Mouse (Mus musculus): Measurements from ENCODE around the gene Rab36. TPM values are rescaled to one million over a fixed set of nuclear protein-coding genes. Genes with fewer than 3 reads are reported as not detected.
A peak's percentile ranks its signal among the peaks of the same experiment; 100 is the strongest.

Gene Rab36
- polyA plus RNA-seq, 1 experiment from 2014 or later = 6.2 TPM

GRCm38 (mm10) chr10:75070281-75070976, 33.6 kb downstream of the Rab36 start:
- 80% methylated on average over 11 of the region's 11 CpGs for WGBS
- Histone ChIP-seq H3K36me3 (ENCODE audit: control insufficient read depth, insufficient read depth, low read length) (no peaks in the 10 kb centered on the region), H3K27me3 (ENCODE audit: control insufficient read depth, insufficient read depth, low read length) (no peaks in the 10 kb centered on the region), H3K4me2 (no peak overlapping the region), H3K4me3 (ENCODE audit: low read depth, low read length) (no peak overlapping the region), H3K4me1 (ENCODE audit: control insufficient read depth, insufficient read depth, low read length) (0 out of 2 replicates have a peak, but pooled peaks cover 4% of the 10 kb centered on the region), H3K9me3 (ENCODE audit: control insufficient read depth, low read length) (no peaks in the 10 kb centered on the region), H3K27ac (ENCODE audit: low read depth, low read length) (no peak overlapping the region), H3K9ac (ENCODE audit: low read length) (no peak overlapping the region)
- DNase-seq (ENCODE audit: low spot score, missing footprints) (no peak), ATAC-seq (ENCODE audit: low FRiP score) (no peak)

- DNase-seq (ENCODE audit: low spot score, missing footprints) (peak; percentile 35), ATAC-seq (ENCODE audit: low FRiP score) (no peak)
- Histone ChIP-seq H3K9ac (ENCODE audit: low read length) (no peak overlapping the region), H3K27me3 (ENCODE audit: control insufficient read depth, insufficient read depth, low read length) (no peaks in the 10 kb centered on the region), H3K36me3 (ENCODE audit: control insufficient read depth, insufficient read depth, low read length) (no peaks in the 10 kb centered on the region), H3K4me1 (ENCODE audit: control insufficient read depth, insufficient read depth, low read length) (no peaks in the 10 kb centered on the region; the same call in 1 of the 2 replicates), H3K4me2 (no peak overlapping the region), H3K27ac (ENCODE audit: low read depth, low read length) (no peak overlapping the region), H3K4me3 (ENCODE audit: low read depth, low read length) (no peak overlapping the region), H3K9me3 (ENCODE audit: control insufficient read depth, low read length) (no peaks in the 10 kb centered on the region)
- 82% methylated on average over 5 of the region's 5 CpGs for WGBS
Measured at GRCm38 (mm10) chr10:75075665-75076064, 38.8 kb downstream of the Rab36 start.

- H3K4me3 ChIP-seq (ENCODE audit: low read depth, low read length) = no peak overlapping the region
- DNase-seq (ENCODE audit: low spot score, missing footprints) = peak; percentile 66
- no peak overlapping the region for H3K27ac ChIP-seq (ENCODE audit: low read depth, low read length)
- H3K4me2 ChIP-seq = no peak overlapping the region
- WGBS = 86% methylated on average over 14 of the region's 14 CpGs
- H3K9ac ChIP-seq (ENCODE audit: low read length) = no peak overlapping the region
- H3K9me3 ChIP-seq (ENCODE audit: control insufficient read depth, low read length) = no peaks in the 10 kb centered on the region
- no peak; the same call in 1 of the 2 replicates for ATAC-seq (ENCODE audit: low FRiP score)
- H3K36me3 ChIP-seq (ENCODE audit: control insufficient read depth, insufficient read depth, low read length) = no peaks in the 10 kb centered on the region
- no peaks in the 10 kb centered on the region for H3K27me3 ChIP-seq (ENCODE audit: control insufficient read depth, insufficient read depth, low read length)
- no peaks in the 10 kb centered on the region; the same call in 1 of the 2 replicates for H3K4me1 ChIP-seq (ENCODE audit: control insufficient read depth, insufficient read depth, low read length)
Measured at GRCm38 (mm10) chr10:75078174-75079128, 41.6 kb downstream of the Rab36 start.

- no peak overlapping the region for H3K4me3 ChIP-seq (ENCODE audit: low read depth, low read length)
- no peaks in the 10 kb centered on the region for H3K4me1 ChIP-seq (ENCODE audit: control insufficient read depth, insufficient read depth, low read length)
- no peak overlapping the region for H3K9ac ChIP-seq (ENCODE audit: low read length)
- no peak overlapping the region for H3K4me2 ChIP-seq
- H3K9me3 ChIP-seq (ENCODE audit: control insufficient read depth, low read length) = no peaks in the 10 kb centered on the region
- no peaks in the 10 kb centered on the region for H3K36me3 ChIP-seq (ENCODE audit: control insufficient read depth, insufficient read depth, low read length)
- DNase-seq (ENCODE audit: low spot score, missing footprints) (no peak), ATAC-seq (ENCODE audit: low FRiP score) (no peak)
- no peak overlapping the region for H3K27ac ChIP-seq (ENCODE audit: low read depth, low read length)
- H3K27me3 ChIP-seq (ENCODE audit: control insufficient read depth, insufficient read depth, low read length) = no peaks in the 10 kb centered on the region
- WGBS = 94% methylated on average over 1 of the region's 1 CpGs
Measured at GRCm38 (mm10) chr10:75085330-75085729, 48.5 kb downstream of the Rab36 start.

- ATAC-seq (ENCODE audit: low FRiP score) (no peak), DNase-seq (ENCODE audit: low spot score, missing footprints) (no peak)
- H3K4me1 ChIP-seq (ENCODE audit: control insufficient read depth, insufficient read depth, low read length) = peaks cover 4% of the 10 kb centered on the region; the same call in 1 of the 2 replicates
- H3K9ac ChIP-seq (ENCODE audit: low read length) = no peak overlapping the region
- H3K27ac ChIP-seq (ENCODE audit: low read depth, low read length) = no peak overlapping the region
- WGBS = 93% methylated on average over 4 of the region's 4 CpGs
- H3K9me3 ChIP-seq (ENCODE audit: control insufficient read depth, low read length) = no peaks in the 10 kb centered on the region
- H3K4me2 ChIP-seq = no peak overlapping the region
- no peak overlapping the region for H3K4me3 ChIP-seq (ENCODE audit: low read depth, low read length)
- H3K36me3 ChIP-seq (ENCODE audit: control insufficient read depth, insufficient read depth, low read length) = no peaks in the 10 kb centered on the region
- no peaks in the 10 kb centered on the region for H3K27me3 ChIP-seq (ENCODE audit: control insufficient read depth, insufficient read depth, low read length)
Measured at GRCm38 (mm10) chr10:75088471-75088870, 51.6 kb downstream of the Rab36 start.

GRCm38 (mm10) chr10:75091478-75092152, 54.8 kb downstream of the Rab36 start:
- Histone ChIP-seq H3K4me1 (ENCODE audit: control insufficient read depth, insufficient read depth, low read length) (peaks cover 8% of the 10 kb centered on the region; the same call in 1 of the 2 replicates), H3K9ac (ENCODE audit: low read length) (no peak overlapping the region), H3K4me2 (no peak overlapping the region), H3K36me3 (ENCODE audit: control insufficient read depth, insufficient read depth, low read length) (no peaks in the 10 kb centered on the region), H3K9me3 (ENCODE audit: control insufficient read depth, low read length) (no peaks in the 10 kb centered on the region), H3K27me3 (ENCODE audit: control insufficient read depth, insufficient read depth, low read length) (no peaks in the 10 kb centered on the region), H3K4me3 (ENCODE audit: low read depth, low read length) (no peak overlapping the region), H3K27ac (ENCODE audit: low read depth, low read length) (no peak overlapping the region)
- WGBS = 87% methylated on average over 10 of the region's 10 CpGs
- ATAC-seq (ENCODE audit: low FRiP score) (no peak), DNase-seq (ENCODE audit: low spot score, missing footprints) (peak; percentile 37)

GRCm38 (mm10) chr10:75093252-75093987, 56.6 kb downstream of the Rab36 start:
- peak; percentile 88 for DNase-seq (ENCODE audit: low spot score, missing footprints)
- no peak overlapping the region for H3K9ac ChIP-seq (ENCODE audit: low read length)

GRCm38 (mm10) chr10:75094338-75094737, 57.5 kb downstream of the Rab36 start:
- Histone ChIP-seq H3K27ac (ENCODE audit: low read depth, low read length) (no peak overlapping the region), H3K9me3 (ENCODE audit: control insufficient read depth, low read length) (no peaks in the 10 kb centered on the region), H3K36me3 (ENCODE audit: control insufficient read depth, insufficient read depth, low read length) (no peaks in the 10 kb centered on the region), H3K27me3 (ENCODE audit: control insufficient read depth, insufficient read depth, low read length) (no peaks in the 10 kb centered on the region), H3K9ac (ENCODE audit: low read length) (no peak overlapping the region), H3K4me1 (ENCODE audit: control insufficient read depth, insufficient read depth, low read length) (peaks cover 29% of the 10 kb centered on the region), H3K4me3 (ENCODE audit: low read depth, low read length) (no peak overlapping the region), H3K4me2 (no peak overlapping the region)
- ATAC-seq (ENCODE audit: low FRiP score) = no peak
- peak; percentile 44 for DNase-seq (ENCODE audit: low spot score, missing footprints)
- WGBS = 90% methylated on average over 1 of the region's 1 CpGs

More at GRCm38 (mm10) chr10:75093252-75093987, 56.6 kb downstream of the Rab36 start:
- H3K4me2 ChIP-seq = no peak overlapping the region
- H3K27me3 ChIP-seq (ENCODE audit: control insufficient read depth, insufficient read depth, low read length) = no peaks in the 10 kb centered on the region
- peaks cover 22% of the 10 kb centered on the region for H3K4me1 ChIP-seq (ENCODE audit: control insufficient read depth, insufficient read depth, low read length)
- no peaks in the 10 kb centered on the region for H3K9me3 ChIP-seq (ENCODE audit: control insufficient read depth, low read length)
- no peak overlapping the region for H3K4me3 ChIP-seq (ENCODE audit: low read depth, low read length)
- H3K27ac ChIP-seq (ENCODE audit: low read depth, low read length) = no peak overlapping the region
- 63% methylated on average over 22 of the region's 22 CpGs for whole genome bisulfite sequencing
- ATAC-seq (ENCODE audit: low FRiP score) = peak; percentile 51
- no peaks in the 10 kb centered on the region for H3K36me3 ChIP-seq (ENCODE audit: control insufficient read depth, insufficient read depth, low read length)
